Mouse (Mus musculus) embryonic facial prominence, embryonic 12.5 days (tissue): ENCODE results near the gene Bfsp2. TPM values are rescaled to one million over a fixed set of nuclear protein-coding genes. Genes with fewer than 3 reads are reported as not detected.

Experiments
- ATAC-seq: fragments of 200-750 bp; cut with Nextera tagmentation; 2 replicates; pipeline ENCODE4 v1.8.0; 2017; ENCODE audit not compliant: insufficient number of reproducible peaks, insufficient read depth, low FRiP score, low TSS enrichment
- H3K27ac ChIP-seq: fragments of 300-500 bp; sonication (generic); 2 replicates; pipeline ENCODE4 v1.5.1; 2016; ENCODE audit warnings: mild to moderate bottlenecking
- H3K27me3 ChIP-seq: fragments of 300-500 bp; sonication (generic); 2 replicates; pipeline ENCODE4 v1.6.1; 2016; ENCODE audit warnings: mild to moderate bottlenecking, moderate library complexity
- H3K36me3 ChIP-seq: fragments of 300-500 bp; sonication (generic); 2 replicates; pipeline ENCODE4 v1.6.1; 2016; ENCODE audit warnings: mild to moderate bottlenecking
- H3K4me1 ChIP-seq: fragments of 300-500 bp; sonication (generic); 2 replicates; pipeline ENCODE4 v1.6.1; 2016
- H3K4me2 ChIP-seq: fragments of 300-500 bp; sonication (generic); replicated peaks from 2 replicates; pipeline ENCODE4 v1.6.1; 2016; ENCODE audit warnings: mild to moderate bottlenecking, moderate library complexity
- H3K4me3 ChIP-seq: fragments of 300-500 bp; sonication (generic); 2 replicates; pipeline ENCODE4 v1.5.1; 2016; ENCODE audit warnings: mild to moderate bottlenecking
- H3K9ac ChIP-seq: fragments of 300-500 bp; sonication (generic); 2 replicates; pipeline ENCODE4 v1.6.1; 2016; ENCODE audit warnings: mild to moderate bottlenecking, moderate library complexity
- H3K9me3 ChIP-seq: fragments of 300-500 bp; sonication (generic); 2 replicates; pipeline ENCODE4 v1.6.1; 2016; ENCODE audit warnings: mild to moderate bottlenecking, moderate library complexity
- WGBS: fragments of 180-500 bp; shearing (Covaris S2); methylation state at CpG from one replicate; pipeline ENCODE4 v1.1.7; 2016; 5-methylcytosine and 5-hydroxymethylcytosine counted together
- polyA plus RNA-seq: library from polyadenylated mRNA; unstranded; fragments of >200 nt; fragmentation: Nextera tagmentation; extraction: Ambion mirVana; gene quantifications from 2 replicates; pipeline ENCODE4 v1.2.1, GENCODE M21; 2016

Bfsp2 gene
- polyA plus RNA-seq, 1 experiment from 2014 or later: 3.1 TPM

- H3K4me1 ChIP-seq: no peaks in the 10 kb centered on the region
Measured at GRCm38 (mm10) chr9:103449651-103450050, 30.6 kb downstream of the Bfsp2 start.

GRCm38 (mm10) chr9:103449092-103449491, 31.1 kb downstream of the Bfsp2 start:
- Histone ChIP-seq H3K4me1 (no peaks in the 10 kb centered on the region), H3K9me3 (peaks cover 6% of the 10 kb centered on the region; the same call in 1 of the 2 replicates), H3K27me3 (no peaks in the 10 kb centered on the region), H3K27ac (no peak overlapping the region), H3K9ac (no peak overlapping the region), H3K4me3 (no peak overlapping the region), H3K36me3 (no peaks in the 10 kb centered on the region), H3K4me2 (no peak overlapping the region)
- no peak for ATAC-seq
- WGBS: 78% methylated on average over 7 of the region's 7 CpGs

More at GRCm38 (mm10) chr9:103449651-103450050, 30.6 kb downstream of the Bfsp2 start:
- Histone ChIP-seq H3K9ac (no peak overlapping the region), H3K27me3 (no peaks in the 10 kb centered on the region), H3K36me3 (no peaks in the 10 kb centered on the region), H3K4me2 (no peak overlapping the region), H3K27ac (no peak overlapping the region), H3K9me3 (peaks cover 3% of the 10 kb centered on the region; the same call in 1 of the 2 replicates), H3K4me3 (no peak overlapping the region)
- no peak for ATAC-seq
- WGBS: 73% methylated on average over 6 of the region's 6 CpGs

- Histone ChIP-seq H3K9me3 (peaks cover 6% of the 10 kb centered on the region; the same call in 1 of the 2 replicates), H3K4me3 (no peak overlapping the region), H3K27me3 (no peaks in the 10 kb centered on the region), H3K27ac (peak overlapping the region; percentile 30; the same call in 1 of the 2 replicates), H3K4me1 (peaks cover 15% of the 10 kb centered on the region), H3K4me2 (no peak overlapping the region), H3K9ac (no peak overlapping the region), H3K36me3 (no peaks in the 10 kb centered on the region)
- 92% methylated on average over 5 of the region's 5 CpGs for whole genome bisulfite sequencing
- ATAC-seq: no peak
Measured at GRCm38 (mm10) chr9:103444656-103445055, 35.6 kb downstream of the Bfsp2 start.

GRCm38 (mm10) chr9:103443824-103444185, 36.4 kb downstream of the Bfsp2 start:
- H3K4me2 ChIP-seq: peak overlapping the region; percentile 23; the same call in 1 of the 2 replicates
- no peak overlapping the region for H3K4me3 ChIP-seq
- H3K27ac ChIP-seq: peak overlapping the region; percentile 30
- no peaks in the 10 kb centered on the region for H3K36me3 ChIP-seq
- 25% methylated on average over 7 of the region's 7 CpGs for WGBS
- no peaks in the 10 kb centered on the region for H3K27me3 ChIP-seq
- peaks cover 15% of the 10 kb centered on the region for H3K4me1 ChIP-seq
- H3K9me3 ChIP-seq: peaks cover 6% of the 10 kb centered on the region; the same call in 1 of the 2 replicates
- H3K9ac ChIP-seq: no peak overlapping the region
- no peak for ATAC-seq

- Histone ChIP-seq H3K4me2 (peak overlapping the region; percentile 23; the same call in 1 of the 2 replicates), H3K36me3 (no peaks in the 10 kb centered on the region), H3K27me3 (no peaks in the 10 kb centered on the region), H3K27ac (peak overlapping the region; percentile 30; the same call in 1 of the 2 replicates), H3K4me1 (peaks cover 15% of the 10 kb centered on the region), H3K4me3 (no peak overlapping the region), H3K9me3 (peaks cover 6% of the 10 kb centered on the region; the same call in 1 of the 2 replicates), H3K9ac (no peak overlapping the region)
- 13% methylated on average over 13 of the region's 13 CpGs for whole genome bisulfite sequencing
- peak; percentile 53; the same call in 1 of the 2 replicates for ATAC-seq
Measured at GRCm38 (mm10) chr9:103443121-103443823, 36.9 kb downstream of the Bfsp2 start.

GRCm38 (mm10) chr9:103440597-103440996, 39.6 kb downstream of the Bfsp2 start:
- Histone ChIP-seq H3K27ac (no peak overlapping the region), H3K4me3 (no peak overlapping the region), H3K4me1 (peaks cover 15% of the 10 kb centered on the region), H3K27me3 (no peaks in the 10 kb centered on the region), H3K9me3 (peaks cover 6% of the 10 kb centered on the region; the same call in 1 of the 2 replicates), H3K36me3 (no peaks in the 10 kb centered on the region), H3K9ac (no peak overlapping the region), H3K4me2 (no peak overlapping the region)
- ATAC-seq: no peak
- WGBS: 66% methylated on average over 3 of the region's 3 CpGs

- H3K4me3 ChIP-seq: no peak overlapping the region
- ATAC-seq: no peak
- H3K9ac ChIP-seq: no peak overlapping the region
- H3K27me3 ChIP-seq: no peaks in the 10 kb centered on the region
- H3K4me1 ChIP-seq: peaks cover 15% of the 10 kb centered on the region
- WGBS: 82% methylated on average over 5 of the region's 5 CpGs
- no peak overlapping the region for H3K27ac ChIP-seq
- no peaks in the 10 kb centered on the region for H3K9me3 ChIP-seq
- no peak overlapping the region for H3K4me2 ChIP-seq
- H3K36me3 ChIP-seq: no peaks in the 10 kb centered on the region
Measured at GRCm38 (mm10) chr9:103437104-103437503, 43.1 kb downstream of the Bfsp2 start.

- Histone ChIP-seq H3K4me1 (peaks cover 22% of the 10 kb centered on the region), H3K4me2 (no peak overlapping the region), H3K9me3 (no peaks in the 10 kb centered on the region), H3K27me3 (no peaks in the 10 kb centered on the region), H3K36me3 (no peaks in the 10 kb centered on the region), H3K27ac (no peak overlapping the region), H3K4me3 (no peak overlapping the region), H3K9ac (no peak overlapping the region)
- WGBS: 50% methylated on average over 4 of the region's 4 CpGs
- no peak for ATAC-seq
Measured at GRCm38 (mm10) chr9:103434116-103434515, 46.1 kb downstream of the Bfsp2 start.

- peak; percentile 72 for ATAC-seq
- H3K4me2 ChIP-seq: no peak overlapping the region
- H3K9me3 ChIP-seq: no peaks in the 10 kb centered on the region
- H3K36me3 ChIP-seq: no peaks in the 10 kb centered on the region
- H3K4me1 ChIP-seq: peaks cover 22% of the 10 kb centered on the region
- 28% methylated on average over 13 of the region's 13 CpGs for WGBS
- peak overlapping the region; percentile 63; the same call in 1 of the 2 replicates for H3K27ac ChIP-seq
- H3K9ac ChIP-seq: no peak overlapping the region
- no peak overlapping the region for H3K4me3 ChIP-seq
- H3K27me3 ChIP-seq: no peaks in the 10 kb centered on the region
Measured at GRCm38 (mm10) chr9:103432122-103432778, 48.0 kb downstream of the Bfsp2 start.

- H3K27me3 ChIP-seq: no peaks in the 10 kb centered on the region
- H3K4me2 ChIP-seq: no peak overlapping the region
- no peaks in the 10 kb centered on the region for H3K9me3 ChIP-seq
- H3K4me3 ChIP-seq: no peak overlapping the region
- H3K9ac ChIP-seq: no peak overlapping the region
- H3K4me1 ChIP-seq: peaks cover 22% of the 10 kb centered on the region
- WGBS: 63% methylated on average over 1 of the region's 1 CpGs
- peak overlapping the region; percentile 63; the same call in 1 of the 2 replicates for H3K27ac ChIP-seq
- ATAC-seq: no peak
- H3K36me3 ChIP-seq: no peaks in the 10 kb centered on the region
Measured at GRCm38 (mm10) chr9:103431718-103432117, 48.5 kb downstream of the Bfsp2 start.

GRCm38 (mm10) chr9:103430431-103431220, 49.6 kb downstream of the Bfsp2 start:
- Histone ChIP-seq H3K4me3 (no peak overlapping the region), H3K9ac (no peak overlapping the region), H3K4me1 (peaks cover 22% of the 10 kb centered on the region), H3K9me3 (no peaks in the 10 kb centered on the region), H3K4me2 (no peak overlapping the region), H3K27ac (no peak overlapping the region), H3K36me3 (no peaks in the 10 kb centered on the region), H3K27me3 (no peaks in the 10 kb centered on the region)
- WGBS: 80% methylated on average over 13 of the region's 13 CpGs
- ATAC-seq: no peak
